Mouse (Mus musculus) cerebellum, postnatal 14 days (tissue): ENCODE data around the gene Synm.

Experiments
- DNase-seq, 2 experiments: peaks; one replicate each; pipeline ENCODE4 v3.0.0; 2021; ENCODE audit warnings: mixed read lengths in 2 of 2

Gene Synm

GRCm38 (mm10) chr7:67759629-67759995 lies at the start of gene Synm:
Synm (minus strand) TSS chr7:67759742.
- peak; percentile 97 for DNase-seq

- DNase-seq, result no peak
These were observed 44.3 kb upstream of the Synm start for GRCm38 (mm10) chr7:67803857-67804215.

- peak; percentile 94 to 96 for DNase-seq
These were observed 43.7 kb upstream of the Synm start for GRCm38 (mm10) chr7:67803015-67803856.

DNA sequence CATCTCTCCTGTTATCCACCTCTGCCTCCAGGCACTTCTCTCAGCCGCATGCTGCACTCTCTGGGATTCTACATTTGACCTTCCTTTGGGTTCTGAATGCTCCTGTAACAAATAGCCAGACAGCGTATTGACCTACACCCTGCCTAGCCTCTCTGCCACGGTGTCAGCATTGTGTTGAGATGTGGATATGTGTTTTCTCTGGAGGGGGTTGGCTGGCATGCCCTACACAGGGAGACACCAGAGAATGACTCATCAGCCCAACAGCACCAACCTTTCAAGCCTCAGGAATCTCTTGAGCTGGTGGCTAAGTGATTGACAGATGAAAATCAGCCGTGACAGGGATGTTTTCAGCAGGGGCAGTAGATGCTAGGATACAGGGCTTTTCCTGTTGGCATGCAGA lies 41.5 kb upstream of the Synm start:
- no peak for DNase-seq

- DNase-seq, result no peak
These were observed 41.0 kb upstream of the Synm start for GRCm38 (mm10) chr7:67800547-67800946.

DNA sequence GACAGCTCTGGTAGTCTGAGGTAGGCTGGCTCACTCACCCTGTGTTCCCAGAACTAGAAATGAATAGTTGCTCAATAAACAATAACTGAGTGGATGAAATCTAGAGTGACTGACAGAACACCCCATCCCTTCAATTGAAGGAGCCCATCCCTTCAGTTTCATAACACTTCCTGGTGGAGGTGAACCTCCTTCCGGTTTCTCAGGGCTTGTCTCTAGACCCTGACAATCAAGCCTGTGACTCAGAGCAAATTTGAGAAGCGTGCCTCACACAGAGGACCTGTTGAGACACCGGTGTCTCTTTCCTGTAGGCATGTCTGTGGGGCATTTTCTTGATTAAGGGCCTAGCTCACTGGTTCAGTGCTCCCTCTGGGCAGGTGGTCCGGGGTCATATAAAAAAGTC lies 38.9 kb upstream of the Synm start:
- DNase-seq, result no peak

- DNase-seq, result no peak
These were observed 37.5 kb upstream of the Synm start for GRCm38 (mm10) chr7:67797065-67797464.

DNA sequence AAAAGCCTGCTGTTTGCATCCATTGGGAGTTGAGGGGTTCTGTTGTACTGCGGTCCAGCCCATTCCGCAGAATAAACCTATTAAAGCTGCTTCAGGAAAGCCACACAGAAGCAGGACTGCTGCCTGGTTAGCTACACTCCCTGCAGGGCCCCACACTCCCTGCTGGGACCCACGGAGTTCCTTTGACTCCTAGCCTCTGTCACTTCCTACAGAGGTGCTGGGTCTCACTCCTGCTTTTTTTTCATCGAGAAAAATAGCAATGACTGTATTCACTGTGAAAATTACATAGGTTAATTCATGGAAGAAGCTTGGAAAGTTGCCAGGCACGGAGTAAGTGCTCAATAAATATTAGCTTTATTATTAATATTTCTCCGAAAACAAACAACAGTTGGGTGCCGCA lies 33.9 kb upstream of the Synm start:
- DNase-seq, result no peak

DNA sequence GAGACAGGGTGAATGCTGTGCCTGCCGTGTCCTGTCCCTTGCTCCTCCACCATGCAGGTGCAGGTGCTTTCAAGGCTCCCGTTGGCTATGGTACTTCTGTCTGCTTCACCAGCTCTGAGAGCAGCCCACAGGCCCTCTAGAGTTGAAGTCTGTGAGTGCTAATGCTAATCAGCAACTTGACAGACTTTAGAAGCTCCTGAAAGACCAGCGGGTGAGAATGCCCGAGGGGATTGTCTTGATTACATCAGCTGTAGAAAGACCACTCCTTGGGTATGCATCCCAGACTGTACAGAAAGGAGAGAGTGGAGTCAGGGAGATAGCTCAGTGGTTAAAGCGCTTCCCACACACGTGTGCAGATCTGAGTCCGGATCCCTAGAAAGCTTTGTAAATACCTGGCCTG lies 31.7 kb upstream of the Synm start:
- DNase-seq, result no peak

DNA sequence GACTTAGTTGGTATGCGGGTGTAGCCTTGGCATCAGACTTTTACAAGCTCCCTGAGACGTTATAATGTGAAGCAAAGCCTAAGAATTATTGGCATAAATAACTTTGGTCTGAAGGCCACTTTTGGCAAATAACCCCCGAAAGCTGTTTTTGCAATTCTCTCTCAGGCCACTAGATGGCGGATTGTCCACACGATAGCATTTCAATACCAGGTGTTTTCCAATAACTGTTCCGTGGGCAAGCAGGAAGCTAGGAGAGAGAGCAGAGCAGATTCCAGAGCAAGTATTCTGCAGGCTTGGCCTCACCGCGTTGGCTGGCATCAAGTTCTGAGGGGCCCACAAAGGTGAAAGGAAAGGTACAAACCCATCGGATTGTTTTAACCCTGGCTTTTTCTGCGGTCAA lies 29.2 kb upstream of the Synm start:
- DNase-seq, result peak; percentile 84 to 85

DNA sequence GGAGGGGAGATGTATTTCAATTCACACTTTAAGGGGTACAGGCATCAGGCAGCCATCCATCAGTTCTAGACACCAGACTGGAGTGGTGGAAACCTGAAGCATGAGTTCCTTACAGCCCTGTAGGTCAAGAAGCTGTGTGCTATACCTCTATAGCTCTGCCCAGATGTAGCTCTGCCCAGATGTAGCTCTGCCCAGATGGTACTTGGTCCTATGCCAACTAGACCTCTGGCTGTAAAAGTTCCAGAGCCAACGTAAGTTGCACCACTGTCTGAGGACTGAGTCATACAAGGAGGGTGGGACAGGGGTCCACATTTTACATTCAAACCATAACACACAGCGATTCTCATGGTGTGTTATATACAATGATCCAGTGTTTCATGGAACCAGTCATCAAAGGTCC lies 28.3 kb upstream of the Synm start:
- DNase-seq, result no peak

GRCm38 (mm10) chr7:67776636-67777305 lies 17.2 kb upstream of the Synm start:
- DNase-seq, result no peak

DNA sequence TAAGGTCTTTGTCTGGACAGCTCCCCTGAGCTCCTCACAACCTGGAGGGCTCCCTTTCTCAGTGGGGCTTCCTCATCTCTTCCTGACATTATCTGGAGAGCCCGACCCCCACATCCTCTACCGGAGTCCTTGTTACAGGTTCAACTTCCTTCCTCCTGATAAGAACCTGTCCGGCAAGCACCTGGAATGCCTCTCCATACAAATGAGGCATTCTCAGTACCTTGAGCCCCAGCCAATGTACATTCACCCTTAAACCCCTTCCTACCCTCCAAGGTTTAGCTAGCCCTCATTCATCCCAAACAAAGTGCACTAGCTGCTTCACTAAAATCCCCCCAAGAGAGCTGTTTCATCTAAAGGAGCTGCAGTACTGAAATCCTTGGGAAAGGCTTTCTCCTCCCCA lies 16.1 kb upstream of the Synm start:
- no peak for DNase-seq

DNA sequence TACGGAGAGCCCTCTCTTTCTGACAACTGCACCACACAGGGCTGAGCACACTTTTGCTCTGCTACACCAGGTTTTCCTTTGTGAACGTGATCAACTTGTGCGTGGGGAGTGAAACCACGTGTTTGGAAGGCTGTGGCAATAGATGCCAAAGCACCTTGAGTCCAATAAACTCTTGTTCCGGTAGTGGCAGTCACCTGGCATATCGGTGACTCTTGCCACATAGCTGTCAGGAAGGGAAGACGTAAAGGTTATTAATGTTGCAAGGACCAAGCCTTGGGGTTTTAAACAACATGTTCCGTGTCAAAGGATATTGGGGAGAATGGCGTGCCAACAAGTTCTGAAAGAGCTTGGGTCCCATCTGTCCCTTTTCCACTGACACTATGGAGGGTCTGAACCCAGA lies 12.7 kb upstream of the Synm start:
- no peak for DNase-seq

DNA sequence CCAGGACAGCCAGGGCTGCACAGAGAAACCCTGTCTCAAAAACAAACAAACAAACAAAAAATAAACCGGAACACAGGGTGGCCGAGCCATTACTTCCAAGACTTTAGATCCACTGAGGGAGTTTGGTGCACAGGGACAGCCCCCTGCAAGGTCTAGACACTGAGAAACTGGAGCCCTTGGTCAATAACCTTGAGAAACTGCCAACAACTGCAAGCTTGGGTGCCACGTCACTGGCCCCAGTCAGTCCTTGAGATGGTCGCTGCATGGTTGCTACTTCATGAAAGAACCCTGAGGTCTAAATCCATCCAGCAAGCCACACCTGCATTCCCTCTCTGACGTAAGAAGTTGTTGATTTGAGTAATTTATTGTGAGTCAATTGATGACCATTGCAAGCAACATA lies 9.9 kb upstream of the Synm start:
- DNase-seq, result no peak

- DNase-seq, result no peak
These were observed 8.6 kb upstream of the Synm start for GRCm38 (mm10) chr7:67768125-67768524.

- DNase-seq, result no peak
These were observed 4.1 kb upstream of the Synm start for GRCm38 (mm10) chr7:67763625-67764024.

- DNase-seq, result peak in 1 of 2 experiments; percentile 44
These were observed 499 bp downstream of the Synm start for GRCm38 (mm10) chr7:67758858-67759628.

- DNase-seq, result no peak
These were observed 1.1 kb downstream of the Synm start for GRCm38 (mm10) chr7:67758506-67758857.

DNA sequence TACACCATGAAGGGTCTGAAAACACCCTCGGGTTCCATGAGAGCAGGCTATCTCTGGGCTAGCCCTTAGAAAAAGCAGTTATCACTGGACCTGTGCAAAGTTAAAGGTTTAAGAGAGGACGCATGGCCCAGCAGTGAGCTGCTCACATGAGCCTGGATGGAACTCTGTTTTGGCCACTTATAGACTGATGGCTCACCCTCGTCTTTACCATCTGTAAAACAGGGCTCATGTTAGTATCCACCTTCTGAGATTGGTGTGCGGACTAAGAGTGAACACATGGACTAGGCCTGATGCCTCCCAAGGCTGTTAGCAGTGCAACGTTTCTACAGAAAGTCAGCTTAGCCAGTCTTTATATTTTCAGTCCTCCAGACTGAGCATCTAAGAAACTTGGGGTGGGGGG lies 2.9 kb downstream of the Synm start:
- DNase-seq, result no peak

DNA sequence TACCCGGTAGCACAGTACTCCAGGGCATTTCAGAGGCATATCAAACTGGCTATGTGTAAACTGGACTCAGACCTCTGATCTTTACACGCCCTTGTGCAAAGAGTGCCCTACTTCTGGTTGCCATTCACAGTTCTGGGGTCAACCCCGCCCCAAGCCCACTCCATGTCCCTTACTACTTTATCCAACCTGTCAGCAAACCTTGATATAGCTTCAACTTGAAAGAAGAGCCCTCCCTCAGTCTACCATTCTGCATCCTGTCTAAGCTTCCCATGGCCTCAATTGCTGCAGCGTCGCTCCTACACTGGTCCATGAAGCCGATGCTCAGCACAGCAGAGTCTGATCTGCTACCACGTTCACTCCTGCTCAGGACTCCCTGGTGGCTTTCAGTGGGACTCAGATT lies 4.2 kb downstream of the Synm start:
- no peak for DNase-seq

DNA sequence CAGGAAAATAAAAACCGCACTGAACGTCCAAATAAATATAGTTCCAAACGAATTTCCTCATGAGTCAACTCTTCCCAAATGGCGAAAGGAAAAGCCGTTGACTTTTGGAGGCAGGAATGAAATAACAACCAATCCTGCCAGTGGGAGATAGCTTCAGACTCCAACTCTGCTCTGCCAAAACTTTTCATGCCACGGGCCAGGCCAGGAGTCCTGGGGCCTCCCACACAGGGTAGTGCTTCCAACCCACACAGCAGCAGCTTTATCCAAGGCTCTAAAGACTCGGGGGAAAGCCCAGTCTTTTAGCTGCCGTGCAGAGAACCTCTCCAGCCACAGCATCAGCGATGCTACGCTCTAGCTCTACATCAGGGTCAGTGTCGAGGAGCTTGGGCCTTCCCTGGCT lies 4.9 kb downstream of the Synm start:
- no peak for DNase-seq

- DNase-seq, result no peak
These were observed 9.9 kb downstream of the Synm start for GRCm38 (mm10) chr7:67749441-67750239.
